Mouse (Mus musculus) intestine, postnatal 0 days (tissue): ENCODE measurements at regions not wholly inside any gene's neighbourhood (a gene's known extent, or its start where the extent isn't known, plus 50 kb on each side); places are given as distances from the start of the nearest gene placed in this dataset.

Source experiments
- ATAC-seq: fragments of 200-750 bp; cut with Nextera tagmentation; 2 replicates; pipeline ENCODE4 v1.8.0; 2017; ENCODE audit warnings: mild to moderate bottlenecking, moderate TSS enrichment, moderate library complexity
- H3K27ac ChIP-seq: fragments of 300-500 bp; sonication (generic); 2 replicates; pipeline ENCODE4 v1.5.1; 2014; ENCODE audit warnings: mild to moderate bottlenecking, low read depth, low read length, moderate library complexity
- H3K27me3 ChIP-seq: fragments of 300-500 bp; sonication (generic); replicated peaks from 2 replicates; pipeline ENCODE4 v1.6.1; 2014; ENCODE audit warnings: low read length, mixed read lengths; ENCODE audit not compliant: control insufficient read depth, insufficient read depth
- H3K36me3 ChIP-seq: fragments of 300-500 bp; sonication (generic); 2 replicates; pipeline ENCODE4 v1.6.1; 2014; ENCODE audit warnings: mild to moderate bottlenecking, moderate library complexity; ENCODE audit not compliant: control insufficient read depth, insufficient read depth
- H3K4me1 ChIP-seq: fragments of 300-500 bp; sonication (generic); replicated peaks from 2 replicates; pipeline ENCODE4 v1.6.1; 2014; ENCODE audit warnings: antibody characterized with exemption, low read length, mixed read lengths; ENCODE audit not compliant: control insufficient read depth, insufficient read depth
- H3K4me2 ChIP-seq: fragments of 300-500 bp; sonication (generic); replicated peaks from 2 replicates; pipeline ENCODE4 v1.6.1; 2014; ENCODE audit warnings: low read depth, mild to moderate bottlenecking, moderate library complexity
- H3K4me3 ChIP-seq: fragments of 300-500 bp; sonication (generic); 2 replicates; pipeline ENCODE4 v1.5.1; 2014; ENCODE audit warnings: low read depth, low read length
- H3K9ac ChIP-seq: fragments of 300-500 bp; sonication (generic); 2 replicates; pipeline ENCODE4 v1.6.1; 2014; ENCODE audit warnings: mild to moderate bottlenecking, low read depth, low read length
- H3K9me3 ChIP-seq: fragments of 300-500 bp; sonication (generic); 2 replicates; pipeline ENCODE4 v1.6.1; 2016; ENCODE audit warnings: mixed run types; ENCODE audit not compliant: control insufficient read depth
- CTCF ChIP-seq: sonication (generic); IDR thresholded peaks from 2 replicates; pipeline ENCODE4 v1.5.1; 2016; ENCODE audit warnings: low read depth, mild to moderate bottlenecking, control low read depth, antibody characterized with exemption, moderate library complexity
- WGBS: fragments of 180-500 bp; shearing (Covaris S2); extraction: QIAGEN DNeasy Blood & Tissue Kit; methylation state at CpG from one replicate; pipeline ENCODE4 v1.1.7; 2014; 5-methylcytosine and 5-hydroxymethylcytosine counted together

DNA sequence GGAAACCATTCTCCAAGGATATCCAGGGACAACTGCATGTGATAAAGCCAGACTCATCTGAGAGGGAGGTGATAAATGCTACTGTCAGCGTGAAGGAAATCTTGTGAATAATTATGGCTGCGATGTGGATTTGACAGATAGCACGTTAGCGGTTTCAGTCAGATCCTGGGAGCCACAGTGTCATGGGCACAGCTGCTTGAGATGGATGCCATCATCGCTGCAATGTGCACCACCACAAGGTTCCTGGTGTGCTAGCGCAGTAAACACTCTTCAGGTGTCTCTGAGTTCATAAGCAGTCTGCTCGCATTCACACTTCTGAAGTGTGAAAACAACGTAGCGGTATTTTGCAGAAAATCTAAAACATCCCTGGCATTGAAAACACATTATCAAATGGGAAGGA is 238.9 kb upstream of the Tas2r134 start:
- H3K27ac ChIP-seq = no peak overlapping the region
- H3K9ac ChIP-seq = no peak overlapping the region
- H3K9me3 ChIP-seq = no peaks in the 10 kb centered on the region
- H3K4me3 ChIP-seq = no peak overlapping the region
- H3K36me3 ChIP-seq = no peaks in the 10 kb centered on the region
- H3K4me2 ChIP-seq = no peak overlapping the region
- H3K27me3 ChIP-seq = no peaks in the 10 kb centered on the region
- no peak for TF ChIP-seq CTCF
- H3K4me1 ChIP-seq = no peaks in the 10 kb centered on the region
- WGBS = 90% methylated on average over 9 of the region's 9 CpGs
- ATAC-seq = no peak

DNA sequence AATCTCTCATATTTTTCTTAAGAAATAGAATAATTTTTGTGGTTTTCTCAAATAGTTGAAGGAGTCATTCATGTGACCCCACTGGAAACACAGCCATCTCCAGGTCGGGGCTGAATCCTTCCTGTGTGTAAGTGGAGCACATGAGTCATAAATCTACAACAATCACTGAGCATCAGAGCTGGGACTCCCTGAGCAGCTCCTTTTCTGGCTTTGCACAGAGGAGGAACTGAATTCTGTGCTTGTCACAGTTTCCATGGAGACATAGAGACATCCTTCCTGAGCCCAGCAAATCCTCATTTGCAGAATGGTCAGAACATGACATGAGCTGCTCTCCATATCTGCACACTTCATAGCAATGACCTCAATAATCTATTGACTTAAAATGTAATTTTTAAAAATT is 238.2 kb upstream of the Rnd3 start:
- Histone ChIP-seq H3K4me3 (no peak overlapping the region), H3K27me3 (no peaks in the 10 kb centered on the region), H3K4me1 (no peaks in the 10 kb centered on the region), H3K36me3 (no peaks in the 10 kb centered on the region), H3K27ac (no peak overlapping the region), H3K9ac (no peak overlapping the region), H3K9me3 (no peaks in the 10 kb centered on the region), H3K4me2 (no peak overlapping the region)
- WGBS = 34% methylated on average over 1 of the region's 1 CpGs
- no peak for TF ChIP-seq CTCF
- no peak for ATAC-seq

DNA sequence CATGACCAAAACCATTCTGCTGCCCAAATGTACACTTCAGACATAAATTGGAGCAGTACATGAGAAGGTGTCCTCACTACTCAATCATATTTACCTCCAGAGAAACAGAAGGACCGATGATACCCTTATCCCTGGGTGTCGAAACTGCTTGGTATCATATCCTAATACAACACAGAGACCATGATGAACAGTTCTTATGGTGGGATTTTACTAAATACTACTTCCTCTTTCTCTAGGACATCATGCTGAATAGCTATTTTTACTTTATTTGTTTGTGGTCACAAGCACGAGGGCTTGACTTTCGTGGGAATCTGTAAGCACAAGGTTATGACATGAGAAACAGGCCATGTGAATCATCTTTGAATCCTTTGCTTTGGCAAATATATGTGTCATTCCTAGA is 227.7 kb upstream of the Rnd3 start:
- H3K27ac ChIP-seq = no peak overlapping the region
- WGBS = 85% methylated on average over 4 of the region's 4 CpGs
- ATAC-seq = no peak
- no peak for TF ChIP-seq CTCF
- no peak overlapping the region for H3K4me2 ChIP-seq
- no peak overlapping the region for H3K9ac ChIP-seq
- H3K4me1 ChIP-seq = no peaks in the 10 kb centered on the region
- H3K36me3 ChIP-seq = no peaks in the 10 kb centered on the region
- H3K4me3 ChIP-seq = no peak overlapping the region
- no peaks in the 10 kb centered on the region for H3K27me3 ChIP-seq
- no peaks in the 10 kb centered on the region for H3K9me3 ChIP-seq

DNA sequence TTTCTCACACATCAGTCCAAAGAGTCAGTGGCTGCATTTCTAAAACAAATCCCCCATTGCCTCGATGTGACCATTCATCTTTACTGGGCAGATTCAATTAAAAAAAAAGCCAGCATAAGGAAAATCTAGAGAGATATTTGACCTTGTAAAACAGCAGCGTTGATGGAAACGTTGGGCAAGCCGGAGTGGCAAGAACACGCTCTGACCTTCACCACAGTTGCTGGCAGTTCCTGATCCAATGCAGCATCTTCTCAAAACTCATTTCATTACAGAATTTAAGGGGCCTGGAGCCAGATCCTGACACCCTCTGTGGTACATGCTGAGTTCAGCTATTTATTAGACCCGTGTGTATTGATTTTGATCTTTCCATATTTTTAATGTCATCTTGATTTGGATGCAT is 225.7 kb upstream of the Rnd3 start:
- Histone ChIP-seq H3K36me3 (no peaks in the 10 kb centered on the region), H3K9me3 (no peaks in the 10 kb centered on the region), H3K4me1 (no peaks in the 10 kb centered on the region), H3K4me3 (no peak overlapping the region), H3K4me2 (no peak overlapping the region), H3K27me3 (no peaks in the 10 kb centered on the region), H3K27ac (no peak overlapping the region), H3K9ac (no peak overlapping the region)
- 89% methylated on average over 6 of the region's 6 CpGs for WGBS
- no peak for TF ChIP-seq CTCF
- no peak for ATAC-seq

- 49% methylated on average over 3 of the region's 3 CpGs for WGBS
- no peak for ATAC-seq
Observed at GRCm38 (mm10) chr2:51372771-51373170, 223.9 kb upstream of the Rnd3 start.

GRCm38 (mm10) chr2:51362825-51363616 is 214.1 kb upstream of the Rnd3 start:
- H3K4me2 ChIP-seq = no peak overlapping the region

More at GRCm38 (mm10) chr2:51372771-51373170, 223.9 kb upstream of the Rnd3 start:
- H3K27ac ChIP-seq = no peak overlapping the region
- H3K36me3 ChIP-seq = no peaks in the 10 kb centered on the region
- no peak overlapping the region for H3K9ac ChIP-seq
- no peak overlapping the region for H3K4me3 ChIP-seq
- H3K9me3 ChIP-seq = no peaks in the 10 kb centered on the region
- no peak overlapping the region for H3K4me2 ChIP-seq
- TF ChIP-seq CTCF = no peak
- no peaks in the 10 kb centered on the region for H3K27me3 ChIP-seq
- H3K4me1 ChIP-seq = no peaks in the 10 kb centered on the region

GRCm38 (mm10) chr2:51355281-51355680 is 206.4 kb upstream of the Rnd3 start:
- Histone ChIP-seq H3K27ac (no peak overlapping the region), H3K27me3 (no peaks in the 10 kb centered on the region), H3K4me1 (no peaks in the 10 kb centered on the region), H3K36me3 (no peaks in the 10 kb centered on the region), H3K9me3 (no peaks in the 10 kb centered on the region), H3K9ac (no peak overlapping the region), H3K4me2 (no peak overlapping the region), H3K4me3 (no peak overlapping the region)
- TF ChIP-seq CTCF = no peak
- 84% methylated on average over 7 of the region's 7 CpGs for WGBS
- ATAC-seq = no peak

More at GRCm38 (mm10) chr2:51362825-51363616, 214.1 kb upstream of the Rnd3 start:
- no peak for TF ChIP-seq CTCF
- no peak overlapping the region for H3K27ac ChIP-seq
- H3K9me3 ChIP-seq = no peaks in the 10 kb centered on the region
- ATAC-seq = no peak
- no peak overlapping the region for H3K9ac ChIP-seq
- 54% methylated on average over 9 of the region's 9 CpGs for WGBS
- no peaks in the 10 kb centered on the region for H3K4me1 ChIP-seq
- no peaks in the 10 kb centered on the region for H3K36me3 ChIP-seq
- H3K4me3 ChIP-seq = no peak overlapping the region
- H3K27me3 ChIP-seq = no peaks in the 10 kb centered on the region
